Mouse (Mus musculus) heart, embryonic 13.5 days (tissue): ENCODE measurements around the gene Gm44579. TPM values are rescaled to one million over a fixed set of nuclear protein-coding genes. Genes with fewer than 3 reads are reported as not detected.
A peak's percentile ranks its signal among the peaks of the same experiment; 100 is the strongest.

Experiments
- ATAC-seq: fragments of 200-750 bp; cut with Nextera tagmentation; 2 replicates; pipeline ENCODE4 v1.8.0; 2017; ENCODE audit warnings: moderate TSS enrichment; ENCODE audit not compliant: insufficient number of reproducible peaks, low FRiP score, low TSS enrichment; ENCODE audit errors: extremely low read depth
- H3K27ac ChIP-seq: fragments of 300-500 bp; sonication (generic); replicated peaks from 2 replicates; pipeline ENCODE4 v1.5.1; 2015; ENCODE audit warnings: moderate library complexity, mild to moderate bottlenecking, inconsistent platforms
- H3K27me3 ChIP-seq: fragments of 300-500 bp; sonication (generic); replicated peaks from 2 replicates; pipeline ENCODE4 v1.6.1; 2015; ENCODE audit warnings: mild to moderate bottlenecking, inconsistent platforms
- H3K36me3 ChIP-seq: fragments of 300-500 bp; sonication (generic); 2 replicates; pipeline ENCODE4 v1.6.1; 2015; ENCODE audit warnings: mild to moderate bottlenecking, inconsistent platforms
- H3K4me1 ChIP-seq: fragments of 300-500 bp; sonication (generic); 2 replicates; pipeline ENCODE4 v1.6.1; 2015; ENCODE audit warnings: inconsistent platforms
- H3K4me2 ChIP-seq: fragments of 300-500 bp; sonication (generic); 2 replicates; pipeline ENCODE4 v1.6.1; 2015; ENCODE audit warnings: inconsistent platforms, mild to moderate bottlenecking, moderate library complexity
- H3K4me3 ChIP-seq: fragments of 300-500 bp; sonication (generic); 2 replicates; pipeline ENCODE4 v1.5.1; 2015; ENCODE audit warnings: moderate library complexity, mild to moderate bottlenecking, inconsistent platforms
- H3K9ac ChIP-seq: fragments of 300-500 bp; sonication (generic); 2 replicates; pipeline ENCODE4 v1.6.1; 2015; ENCODE audit warnings: inconsistent platforms, mild to moderate bottlenecking, moderate library complexity
- H3K9me3 ChIP-seq: fragments of 300-500 bp; sonication (generic); 2 replicates; pipeline ENCODE4 v1.6.1; 2016; ENCODE audit warnings: inconsistent platforms
- WGBS: fragments of 180-500 bp; shearing (Covaris S2); methylation state at CpG from one replicate; pipeline ENCODE4 v1.1.7; 2015; ENCODE audit warnings: mixed read lengths; 5-methylcytosine and 5-hydroxymethylcytosine counted together
- polyA plus RNA-seq: library from polyadenylated mRNA; unstranded; fragments of >200 nt; fragmentation: Nextera tagmentation; extraction: Ambion mirVana; gene quantifications from 2 replicates; pipeline ENCODE4 v1.2.1, GENCODE M21; 2015

Gm44579 gene
- polyA plus RNA-seq, 1 experiment from 2014 or later: not detected

GRCm38 (mm10) chr15:98195442-98195841 is 25.3 kb downstream of the Gm44579 start, which contains the start of gene Olfr288:
Olfr288 (minus strand) TSS chr15:98195542.
- Histone ChIP-seq H3K27ac (no peak within 1 kb of the TSS), H3K36me3 (no peaks in the 10 kb centered on the region), H3K4me2 (no peak within 1 kb of the TSS), H3K4me1 (no peaks in the 10 kb centered on the region), H3K9ac (no peak within 1 kb of the TSS), H3K9me3 (0 out of 2 replicates have a peak, but pooled peaks cover 3% of the 10 kb centered on the region), H3K27me3 (peaks cover 3% of the 10 kb centered on the region; the same call in 1 of the 2 replicates), H3K4me3 (no peak within 1 kb of the TSS)
- ATAC-seq: no peak
- 66% methylated on average over 3 of the region's 3 CpGs for WGBS

GRCm38 (mm10) chr15:98184456-98184855 is 36.3 kb downstream of the Gm44579 start:
- no peak overlapping the region for H3K4me2 ChIP-seq
- H3K27me3 ChIP-seq: no peaks in the 10 kb centered on the region
- no peaks in the 10 kb centered on the region for H3K9me3 ChIP-seq
- H3K9ac ChIP-seq: no peak overlapping the region
- H3K4me1 ChIP-seq: peaks cover 17% of the 10 kb centered on the region
- H3K36me3 ChIP-seq: no peaks in the 10 kb centered on the region
- no peak overlapping the region for H3K4me3 ChIP-seq
- 56% methylated on average over 4 of the region's 4 CpGs for WGBS
- no peak overlapping the region for H3K27ac ChIP-seq
- no peak for ATAC-seq

- Histone ChIP-seq H3K9ac (peak overlapping the region; percentile 20; the same call in 1 of the 2 replicates), H3K27ac (peak overlapping the region; percentile 13; the same call in 1 of the 2 replicates), H3K36me3 (no peaks in the 10 kb centered on the region), H3K27me3 (0 out of 2 replicates have a peak, but pooled peaks cover 8% of the 10 kb centered on the region), H3K4me1 (peaks cover 17% of the 10 kb centered on the region), H3K9me3 (no peaks in the 10 kb centered on the region), H3K4me3 (peak overlapping the region; percentile 54; the same call in 1 of the 2 replicates), H3K4me2 (peak overlapping the region; percentile 77)
- WGBS: 53% methylated on average over 12 of the region's 12 CpGs
- no peak for ATAC-seq
Measured at GRCm38 (mm10) chr15:98181856-98182570, 38.8 kb downstream of the Gm44579 start.

- Histone ChIP-seq H3K4me1 (peaks cover 17% of the 10 kb centered on the region), H3K9me3 (no peaks in the 10 kb centered on the region), H3K27me3 (peaks cover 9% of the 10 kb centered on the region; the same call in 1 of the 2 replicates), H3K9ac (peak overlapping the region; percentile 78), H3K4me3 (peak overlapping the region; percentile 54), H3K27ac (peak overlapping the region; percentile 90), H3K4me2 (peak overlapping the region; percentile 77), H3K36me3 (no peaks in the 10 kb centered on the region)
- peak; percentile 92 for ATAC-seq
- under 1% methylated on average over 30 of the region's 30 CpGs for WGBS
Measured at GRCm38 (mm10) chr15:98181132-98181711, 39.6 kb downstream of the Gm44579 start.

DNA sequence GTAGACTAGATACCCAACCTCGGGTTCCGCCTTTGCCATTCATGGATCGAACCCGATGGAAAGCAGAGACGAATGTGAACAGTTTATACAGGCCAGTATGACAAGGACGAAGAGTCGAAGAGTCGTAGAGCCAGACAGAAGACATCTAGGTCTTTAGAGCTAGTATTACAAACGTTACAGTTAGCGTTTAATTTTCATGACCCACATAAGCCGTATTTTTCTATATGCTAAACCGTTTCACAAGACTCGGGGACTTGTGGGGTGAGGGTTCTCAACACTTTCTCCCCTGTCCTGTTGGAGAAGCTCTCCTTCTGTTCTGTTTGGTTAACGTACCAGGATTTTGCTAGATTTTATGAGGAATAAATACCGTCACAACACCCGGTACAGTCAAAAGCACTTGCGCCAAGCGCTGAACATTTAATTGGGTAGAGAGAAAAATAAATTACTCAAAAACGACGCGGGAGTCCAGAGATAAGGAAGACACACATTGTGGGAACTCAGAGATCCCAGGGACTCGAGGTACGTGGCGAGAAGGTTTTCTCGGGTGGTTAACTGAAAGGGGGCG is 40.1 kb downstream of the Gm44579 start:
- H3K4me2 ChIP-seq: peak overlapping the region; percentile 77
- H3K36me3 ChIP-seq: no peaks in the 10 kb centered on the region
- H3K27me3 ChIP-seq: peaks cover 14% of the 10 kb centered on the region
- peak overlapping the region; percentile 54 for H3K4me3 ChIP-seq
- ATAC-seq: no peak
- H3K9ac ChIP-seq: peak overlapping the region; percentile 78
- no peaks in the 10 kb centered on the region for H3K9me3 ChIP-seq
- WGBS: 9% methylated on average over 26 of the region's 26 CpGs
- H3K27ac ChIP-seq: peak overlapping the region; percentile 90
- H3K4me1 ChIP-seq: peaks cover 17% of the 10 kb centered on the region

GRCm38 (mm10) chr15:98177320-98177719 is 43.5 kb downstream of the Gm44579 start:
- no peak overlapping the region for H3K4me3 ChIP-seq
- no peaks in the 10 kb centered on the region for H3K9me3 ChIP-seq
- H3K36me3 ChIP-seq: no peaks in the 10 kb centered on the region
- no peak overlapping the region for H3K27ac ChIP-seq
- no peak overlapping the region for H3K9ac ChIP-seq
- 66% methylated on average over 3 of the region's 3 CpGs for whole genome bisulfite sequencing
- no peak overlapping the region for H3K4me2 ChIP-seq
- H3K27me3 ChIP-seq: peaks cover 41% of the 10 kb centered on the region
- peaks cover 16% of the 10 kb centered on the region for H3K4me1 ChIP-seq
- no peak for ATAC-seq

- Histone ChIP-seq H3K27me3 (peaks cover 75% of the 10 kb centered on the region), H3K4me1 (no peaks in the 10 kb centered on the region), H3K36me3 (no peaks in the 10 kb centered on the region), H3K9me3 (no peaks in the 10 kb centered on the region), H3K27ac (no peak overlapping the region), H3K4me3 (no peak overlapping the region), H3K9ac (no peak overlapping the region), H3K4me2 (no peak overlapping the region)
- 34% methylated on average over 8 of the region's 8 CpGs for WGBS
- no peak for ATAC-seq
Measured at GRCm38 (mm10) chr15:98173821-98174220, 47.0 kb downstream of the Gm44579 start.

GRCm38 (mm10) chr15:98172113-98172512 is 48.7 kb downstream of the Gm44579 start:
- 62% methylated on average over 5 of the region's 5 CpGs for WGBS
- H3K27ac ChIP-seq: no peak overlapping the region
- H3K4me2 ChIP-seq: no peak overlapping the region
- no peak for ATAC-seq
- peaks cover 85% of the 10 kb centered on the region for H3K27me3 ChIP-seq
- H3K9me3 ChIP-seq: no peaks in the 10 kb centered on the region
- H3K4me3 ChIP-seq: no peak overlapping the region
- H3K4me1 ChIP-seq: peaks cover 16% of the 10 kb centered on the region
- no peak overlapping the region for H3K9ac ChIP-seq
- no peaks in the 10 kb centered on the region for H3K36me3 ChIP-seq

DNA sequence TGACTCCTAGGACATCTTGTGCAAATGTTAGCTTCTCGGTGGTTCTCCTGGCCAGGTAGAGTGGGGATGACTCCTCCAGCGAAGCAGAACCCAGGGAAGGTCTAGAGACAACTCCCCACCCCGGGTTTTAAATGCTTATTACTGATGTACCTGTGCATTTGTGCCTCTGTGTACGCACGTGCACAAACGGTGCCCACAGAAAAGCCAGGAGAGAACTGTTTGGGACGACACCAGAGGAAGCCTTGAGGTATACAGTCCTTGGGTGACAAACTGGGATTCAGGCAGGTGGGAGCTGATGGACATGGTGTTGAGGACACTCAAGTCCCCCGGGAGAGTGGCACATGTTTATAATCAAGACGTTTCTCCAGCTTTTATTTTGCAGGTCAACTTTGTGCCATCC is 49.9 kb downstream of the Gm44579 start:
- no peak overlapping the region for H3K4me3 ChIP-seq
- ATAC-seq: no peak
- H3K4me1 ChIP-seq: peaks cover 23% of the 10 kb centered on the region
- no peaks in the 10 kb centered on the region for H3K36me3 ChIP-seq
- H3K27me3 ChIP-seq: peaks cover 92% of the 10 kb centered on the region
- no peak overlapping the region for H3K27ac ChIP-seq
- H3K4me2 ChIP-seq: no peak overlapping the region
- H3K9ac ChIP-seq: no peak overlapping the region
- no peaks in the 10 kb centered on the region for H3K9me3 ChIP-seq
- 61% methylated on average over 9 of the region's 9 CpGs for WGBS

DNA sequence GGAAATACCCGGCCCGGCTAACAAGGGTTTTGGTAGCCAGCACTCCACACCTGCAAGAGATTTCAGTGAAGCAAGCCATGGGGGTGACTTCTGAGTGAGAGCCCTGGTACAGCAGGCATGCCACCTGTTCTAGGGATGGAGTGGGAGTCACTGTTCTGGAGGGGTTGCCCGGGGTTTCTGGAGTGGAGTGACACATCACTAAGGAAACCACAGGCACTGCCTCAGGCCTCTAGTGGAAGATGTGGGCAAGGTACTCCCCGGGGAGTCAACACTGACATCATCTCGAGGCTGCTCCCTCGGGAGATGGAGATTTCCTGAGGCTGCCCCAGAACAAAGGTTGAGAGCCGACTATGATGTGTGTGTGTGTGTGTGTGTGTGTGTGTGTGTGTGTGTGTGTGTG is 50.4 kb downstream of the Gm44579 start:
- no peak overlapping the region for H3K27ac ChIP-seq
- peaks cover 23% of the 10 kb centered on the region for H3K4me1 ChIP-seq
- peaks cover 93% of the 10 kb centered on the region for H3K27me3 ChIP-seq
- ATAC-seq: no peak
- no peaks in the 10 kb centered on the region for H3K9me3 ChIP-seq
- H3K36me3 ChIP-seq: no peaks in the 10 kb centered on the region
- H3K4me2 ChIP-seq: no peak overlapping the region
- no peak overlapping the region for H3K4me3 ChIP-seq
- H3K9ac ChIP-seq: no peak overlapping the region
- 34% methylated on average over 7 of the region's 7 CpGs for WGBS

- H3K9me3 ChIP-seq: no peaks in the 10 kb centered on the region
- WGBS: 11% methylated on average over 19 of the region's 19 CpGs
- ATAC-seq: no peak
- H3K27ac ChIP-seq: no peak overlapping the region
- H3K4me3 ChIP-seq: peak overlapping the region; percentile 59
- H3K9ac ChIP-seq: no peak overlapping the region
- H3K36me3 ChIP-seq: no peaks in the 10 kb centered on the region
- peaks cover 93% of the 10 kb centered on the region for H3K27me3 ChIP-seq
- H3K4me1 ChIP-seq: peaks cover 23% of the 10 kb centered on the region
- peak overlapping the region; percentile 84 for H3K4me2 ChIP-seq
Measured at GRCm38 (mm10) chr15:98168622-98169004, 52.2 kb downstream of the Gm44579 start.
